Mouse (Mus musculus): ENCODE measurements around the gene 4930539E08Rik. TPM values are rescaled to one million over a fixed set of nuclear protein-coding genes. Genes with fewer than 3 reads are reported as not detected.
A peak's percentile ranks its signal among the peaks of the same experiment; 100 is the strongest.

4930539E08Rik gene
- polyA plus RNA-seq, 1 experiment from 2014 or later: 0.06 TPM

GRCm38 (mm10) chr17:28943740-28944139, 28.6 kb upstream of the 4930539E08Rik start, which contains the start of gene Pxt1:
Gene Pxt1, minus strand, starts transcription at chr17:28943840.
- Histone ChIP-seq H3K27me3 (replicated peaks) (no peaks in the 10 kb centered on the region), H3K4me2 (no peak within 1 kb of the TSS), H3K4me1 (replicated peaks) (no peaks in the 10 kb centered on the region), H3K4me3 (no peak within 1 kb of the TSS), H3K36me3 (no peaks in the 10 kb centered on the region), H3K27ac (ENCODE audit: poor library complexity, severe bottlenecking) (no peak within 1 kb of the TSS), H3K9ac (no peak within 1 kb of the TSS), H3K9me3 (replicated peaks) (peaks cover 9% of the 10 kb centered on the region)
- no peak for ATAC-seq (ENCODE audit: insufficient number of reproducible peaks, low FRiP score)
- 85% methylated on average over 7 of the region's 7 CpGs for WGBS

GRCm38 (mm10) chr17:28942101-28942500, 27.0 kb upstream of the 4930539E08Rik start:
- Histone ChIP-seq H3K36me3 (no peaks in the 10 kb centered on the region), H3K27ac (ENCODE audit: poor library complexity, severe bottlenecking) (no peak overlapping the region), H3K9ac (no peak overlapping the region), H3K4me1 (replicated peaks) (no peaks in the 10 kb centered on the region), H3K9me3 (replicated peaks) (peaks cover 3% of the 10 kb centered on the region), H3K4me2 (no peak overlapping the region), H3K4me3 (no peak overlapping the region), H3K27me3 (replicated peaks) (no peaks in the 10 kb centered on the region)
- ATAC-seq (ENCODE audit: insufficient number of reproducible peaks, low FRiP score): peak; percentile 88; the same call in 1 of the 2 replicates
- WGBS: 73% methylated on average over 10 of the region's 11 CpGs

GRCm38 (mm10) chr17:28940776-28941555, 25.8 kb upstream of the 4930539E08Rik start:
- no peak for ATAC-seq (ENCODE audit: insufficient number of reproducible peaks, low FRiP score)
- no peaks in the 10 kb centered on the region; the same call in 1 of the 2 replicates for H3K9me3 ChIP-seq (replicated peaks)
- H3K4me1 ChIP-seq (replicated peaks): no peaks in the 10 kb centered on the region
- no peaks in the 10 kb centered on the region for H3K27me3 ChIP-seq (replicated peaks)
- WGBS: 90% methylated on average over 25 of the region's 25 CpGs
- no peak overlapping the region for H3K4me3 ChIP-seq
- no peak overlapping the region for H3K4me2 ChIP-seq
- H3K27ac ChIP-seq (ENCODE audit: poor library complexity, severe bottlenecking): no peak overlapping the region
- H3K36me3 ChIP-seq: no peaks in the 10 kb centered on the region
- no peak overlapping the region for H3K9ac ChIP-seq

GRCm38 (mm10) chr17:28936622-28937345, 21.7 kb upstream of the 4930539E08Rik start:
- Histone ChIP-seq H3K9ac (no peak overlapping the region), H3K27me3 (replicated peaks) (no peaks in the 10 kb centered on the region), H3K9me3 (replicated peaks) (no peaks in the 10 kb centered on the region; the same call in 1 of the 2 replicates), H3K4me2 (no peak overlapping the region), H3K36me3 (no peaks in the 10 kb centered on the region), H3K4me3 (no peak overlapping the region), H3K4me1 (replicated peaks) (0 out of 2 replicates have a peak, but pooled peaks cover under 1% of the 10 kb centered on the region), H3K27ac (ENCODE audit: poor library complexity, severe bottlenecking) (no peak overlapping the region)
- WGBS: 77% methylated on average over 10 of the region's 10 CpGs
- no peak for ATAC-seq (ENCODE audit: insufficient number of reproducible peaks, low FRiP score)

- 73% methylated on average over 7 of the region's 7 CpGs for WGBS
- Histone ChIP-seq H3K4me2 (no peak overlapping the region), H3K9ac (no peak overlapping the region), H3K27me3 (replicated peaks) (no peaks in the 10 kb centered on the region), H3K4me3 (no peak overlapping the region), H3K36me3 (no peaks in the 10 kb centered on the region), H3K9me3 (replicated peaks) (no peaks in the 10 kb centered on the region), H3K27ac (ENCODE audit: poor library complexity, severe bottlenecking) (no peak overlapping the region), H3K4me1 (replicated peaks) (peaks cover 7% of the 10 kb centered on the region)
- ATAC-seq (ENCODE audit: insufficient number of reproducible peaks, low FRiP score): 0 out of 2 replicates have a peak, but pooled peaks have one; percentile 9
These were observed 21.0 kb upstream of the 4930539E08Rik start for GRCm38 (mm10) chr17:28936133-28936532.

- no peak for ATAC-seq (ENCODE audit: insufficient number of reproducible peaks, low FRiP score)
- H3K9ac ChIP-seq: no peak overlapping the region
- 72% methylated on average over 19 of the region's 19 CpGs for WGBS
- no peaks in the 10 kb centered on the region for H3K9me3 ChIP-seq (replicated peaks)
- no peaks in the 10 kb centered on the region for H3K27me3 ChIP-seq (replicated peaks)
- H3K4me1 ChIP-seq (replicated peaks): peaks cover 19% of the 10 kb centered on the region
- H3K4me3 ChIP-seq: no peak overlapping the region
- no peak overlapping the region for H3K27ac ChIP-seq (ENCODE audit: poor library complexity, severe bottlenecking)
- no peak overlapping the region for H3K4me2 ChIP-seq
- H3K36me3 ChIP-seq: no peaks in the 10 kb centered on the region
These were observed 19.2 kb upstream of the 4930539E08Rik start for GRCm38 (mm10) chr17:28934120-28934916.

GRCm38 (mm10) chr17:28932274-28932673, 17.1 kb upstream of the 4930539E08Rik start:
- H3K4me3 ChIP-seq: no peak overlapping the region
- no peak overlapping the region for H3K4me2 ChIP-seq
- H3K9me3 ChIP-seq (replicated peaks): no peaks in the 10 kb centered on the region
- no peak overlapping the region for H3K27ac ChIP-seq (ENCODE audit: poor library complexity, severe bottlenecking)
- H3K4me1 ChIP-seq (replicated peaks): peaks cover 19% of the 10 kb centered on the region
- no peaks in the 10 kb centered on the region for H3K36me3 ChIP-seq
- ATAC-seq (ENCODE audit: insufficient number of reproducible peaks, low FRiP score): no peak
- H3K27me3 ChIP-seq (replicated peaks): no peaks in the 10 kb centered on the region
- no peak overlapping the region for H3K9ac ChIP-seq
- WGBS: 92% methylated on average over 4 of the region's 4 CpGs

GRCm38 (mm10) chr17:28931436-28932211, 16.5 kb upstream of the 4930539E08Rik start:
- H3K4me3 ChIP-seq: no peak overlapping the region
- peaks cover 21% of the 10 kb centered on the region for H3K4me1 ChIP-seq (replicated peaks)
- no peaks in the 10 kb centered on the region for H3K36me3 ChIP-seq
- no peak for ATAC-seq (ENCODE audit: insufficient number of reproducible peaks, low FRiP score)
- no peaks in the 10 kb centered on the region for H3K9me3 ChIP-seq (replicated peaks)
- H3K9ac ChIP-seq: no peak overlapping the region
- H3K4me2 ChIP-seq: no peak overlapping the region
- no peaks in the 10 kb centered on the region for H3K27me3 ChIP-seq (replicated peaks)
- WGBS: 86% methylated on average over 18 of the region's 18 CpGs
- H3K27ac ChIP-seq (ENCODE audit: poor library complexity, severe bottlenecking): peak overlapping the region; percentile 35; the same call in 1 of the 2 replicates

- Histone ChIP-seq H3K4me3 (no peak overlapping the region), H3K4me2 (peak overlapping the region; percentile 52), H3K36me3 (no peaks in the 10 kb centered on the region), H3K4me1 (replicated peaks) (peaks cover 21% of the 10 kb centered on the region), H3K9ac (peak overlapping the region; percentile 53), H3K27ac (ENCODE audit: poor library complexity, severe bottlenecking) (peak overlapping the region; percentile 93), H3K27me3 (replicated peaks) (no peaks in the 10 kb centered on the region), H3K9me3 (replicated peaks) (no peaks in the 10 kb centered on the region)
- peak; percentile 87 for ATAC-seq (ENCODE audit: insufficient number of reproducible peaks, low FRiP score)
- WGBS: 18% methylated on average over 14 of the region's 14 CpGs
These were observed 15.4 kb upstream of the 4930539E08Rik start for GRCm38 (mm10) chr17:28930392-28931074.

- Histone ChIP-seq H3K4me2 (no peak overlapping the region), H3K9ac (no peak overlapping the region), H3K4me1 (replicated peaks) (peaks cover 21% of the 10 kb centered on the region), H3K27me3 (replicated peaks) (no peaks in the 10 kb centered on the region), H3K27ac (ENCODE audit: poor library complexity, severe bottlenecking) (no peak overlapping the region), H3K9me3 (replicated peaks) (no peaks in the 10 kb centered on the region), H3K4me3 (no peak overlapping the region), H3K36me3 (no peaks in the 10 kb centered on the region)
- no peak for ATAC-seq (ENCODE audit: insufficient number of reproducible peaks, low FRiP score)
- 94% methylated on average over 4 of the region's 4 CpGs for WGBS
These were observed 14.2 kb upstream of the 4930539E08Rik start for GRCm38 (mm10) chr17:28929369-28929768.

Measured in heart, embryonic 12.5 days (tissue).